Mouse (Mus musculus) adrenal gland, adult (tissue): ENCODE results near the gene Tardbp.

ENCODE experiments used
- DNase-seq, 2 experiments: peaks; one replicate each; pipeline ENCODE4 v3.0.0; 2022 to 2023; ENCODE audit warnings: low spot score in 1 of 2; ENCODE audit not compliant: inconsistent age in 2 of 2

Tardbp gene

DNA sequence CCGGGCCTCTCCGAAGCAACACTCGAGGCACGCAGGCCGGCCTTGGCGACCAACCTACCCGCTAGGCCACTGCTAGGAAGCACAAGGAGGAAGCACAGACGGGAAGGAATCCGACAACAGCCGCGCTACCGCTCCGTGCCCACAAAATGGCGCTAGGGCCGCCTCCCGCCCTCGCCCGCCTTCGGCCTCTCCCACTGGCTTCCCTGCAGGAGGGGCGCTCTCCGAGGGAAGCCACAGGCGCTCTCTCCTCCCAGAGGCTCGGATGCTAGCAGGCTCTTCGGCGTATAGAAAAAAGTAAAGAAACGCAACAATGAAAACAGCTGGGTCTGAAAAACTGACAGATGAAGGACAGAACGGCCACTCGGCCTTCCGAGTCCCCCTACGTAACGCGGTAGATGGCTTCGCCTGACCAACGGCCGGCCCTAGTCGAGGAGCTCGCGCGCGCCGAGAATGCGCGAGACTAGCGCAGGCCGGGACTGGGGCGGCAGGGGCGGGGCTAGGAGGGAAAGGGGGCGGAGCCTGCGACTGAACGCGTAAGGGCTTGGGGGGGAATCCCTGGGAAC, at the start of gene Tardbp:
Gene Tardbp (minus strand): TSS at position 397 of the 563 bp plus-strand sequence.
- peak; percentile 97 to 99 for DNase-seq

DNA sequence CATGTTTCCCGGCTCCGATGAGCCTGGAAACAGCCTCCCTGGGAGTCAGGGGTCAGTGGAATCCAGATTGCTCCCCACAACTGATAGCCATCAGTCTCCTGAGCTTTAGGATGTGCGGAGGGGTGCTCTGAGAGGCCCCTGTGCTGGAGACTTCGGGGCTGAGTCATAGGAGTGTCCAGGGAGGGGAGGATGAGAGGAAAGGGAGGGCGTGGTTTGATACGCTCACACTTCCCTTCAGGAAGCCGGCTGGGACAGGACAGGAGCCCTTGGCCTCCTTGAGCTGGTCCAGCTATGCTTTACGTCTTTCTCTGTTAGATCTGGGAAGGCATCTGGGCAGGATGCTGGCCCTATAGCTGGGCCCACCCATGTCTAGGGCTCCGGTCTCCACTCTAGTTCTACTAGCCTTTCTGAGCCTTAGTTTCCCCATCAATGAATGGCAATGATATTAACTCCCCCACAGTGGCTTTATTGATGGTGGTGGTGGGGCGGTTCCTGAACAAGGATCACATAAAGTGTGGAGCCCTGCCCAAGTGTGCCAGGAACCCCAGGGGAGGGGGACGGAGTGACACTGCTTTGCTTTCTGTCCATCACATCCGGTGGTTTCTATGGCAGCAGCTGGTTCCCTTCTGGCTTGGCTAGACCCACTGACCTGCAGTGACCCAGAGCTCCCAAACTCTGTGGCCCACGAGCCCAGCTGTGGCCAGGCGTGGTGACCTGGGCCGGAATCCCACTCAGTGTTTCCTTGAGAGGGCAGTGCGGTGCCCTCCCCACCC, 49.6 kb upstream of the Tardbp start:
- peak; percentile 41 to 72 for DNase-seq

DNA sequence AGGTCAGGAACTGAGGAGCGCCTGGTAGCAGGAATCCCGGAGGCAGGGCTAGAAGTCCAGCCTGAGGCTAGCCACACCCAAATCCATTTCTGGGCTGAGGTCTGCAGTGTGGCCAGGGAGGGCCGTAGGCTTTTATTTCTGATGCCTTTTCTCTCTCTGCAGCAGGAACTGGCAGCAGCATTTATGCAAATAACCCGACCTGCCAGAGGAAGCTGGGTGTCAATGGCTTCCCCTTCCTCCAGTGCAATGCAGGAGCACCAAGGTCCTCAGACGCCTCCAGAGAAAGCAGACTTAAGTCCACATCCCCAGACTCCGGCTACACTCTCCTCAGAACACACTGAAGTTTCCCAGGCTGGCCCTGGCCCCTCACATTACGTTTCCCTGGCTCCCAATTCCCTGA, 48.2 kb upstream of the Tardbp start:
- DNase-seq, result peak in 1 of 2 experiments; percentile 50

DNA sequence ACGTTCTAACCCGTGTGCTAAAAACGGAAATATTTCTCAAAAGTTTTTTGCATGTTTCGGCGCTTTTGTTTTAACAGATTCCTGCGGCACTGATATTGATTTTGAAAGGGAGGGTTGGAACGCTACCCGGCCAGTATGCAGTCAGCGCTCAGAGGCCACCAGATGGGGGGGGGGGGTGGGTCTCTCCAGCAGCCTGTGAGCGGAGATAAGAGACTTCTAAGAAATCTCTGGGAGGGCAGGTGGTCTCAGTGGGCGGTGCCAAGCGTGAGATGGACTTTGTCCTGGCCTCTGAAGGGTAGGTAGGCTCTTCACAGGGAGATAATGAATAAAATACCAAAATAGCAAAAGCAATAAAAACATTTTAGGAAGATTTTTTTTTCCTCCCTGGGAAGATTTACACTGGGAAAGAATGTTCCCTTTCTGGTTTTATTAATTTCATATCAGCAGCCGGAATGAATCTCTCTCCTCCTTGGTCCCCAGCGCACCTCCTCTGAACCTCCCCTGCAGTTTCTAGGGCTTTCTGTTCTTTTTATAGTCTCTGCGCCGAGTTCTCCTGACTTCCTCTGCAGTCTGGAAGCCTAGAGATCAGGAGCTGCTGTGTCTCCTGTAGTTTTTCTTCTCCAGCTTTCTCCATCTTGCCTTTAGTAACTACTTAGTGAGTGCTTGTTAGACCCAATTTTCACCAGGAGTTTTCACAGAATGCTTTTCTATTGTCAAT, 44.6 kb upstream of the Tardbp start:
- no peak for DNase-seq

DNA sequence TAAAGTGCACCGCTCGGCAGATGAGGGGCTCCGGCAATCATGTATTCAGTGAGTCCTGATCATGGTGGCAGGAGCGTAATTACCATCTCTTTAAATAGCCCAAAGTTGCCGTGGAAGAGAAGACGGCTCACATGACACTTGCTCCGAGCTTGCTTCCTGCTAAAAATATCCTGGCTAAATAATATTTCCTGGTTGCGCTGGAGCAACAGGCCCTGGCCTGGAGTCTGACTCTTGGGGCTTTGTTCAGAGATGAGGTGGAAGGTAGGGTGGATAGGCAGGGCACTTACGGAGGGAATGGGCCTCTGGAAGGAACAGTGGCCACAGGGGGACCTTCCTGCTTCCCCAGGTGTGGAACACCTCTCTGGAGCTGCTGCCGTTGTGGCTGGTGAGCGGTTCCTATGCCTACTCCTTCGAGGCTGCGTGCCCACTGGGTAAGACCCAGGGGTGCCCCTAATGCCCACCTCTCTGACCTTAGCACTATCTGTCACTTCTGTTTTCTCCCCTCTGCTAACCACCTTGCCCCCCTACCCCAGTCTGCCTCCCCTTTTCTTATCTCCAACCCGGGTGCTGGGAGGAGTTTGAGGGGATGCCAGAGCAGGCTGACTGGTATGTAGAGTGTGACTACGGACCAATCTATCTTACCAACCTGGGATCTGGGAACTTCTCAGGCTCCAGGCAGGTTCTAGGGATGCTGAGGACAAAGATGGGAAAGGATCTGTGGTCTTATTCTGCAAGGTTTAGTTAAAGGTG, 40.4 kb upstream of the Tardbp start:
- no peak for DNase-seq

DNA sequence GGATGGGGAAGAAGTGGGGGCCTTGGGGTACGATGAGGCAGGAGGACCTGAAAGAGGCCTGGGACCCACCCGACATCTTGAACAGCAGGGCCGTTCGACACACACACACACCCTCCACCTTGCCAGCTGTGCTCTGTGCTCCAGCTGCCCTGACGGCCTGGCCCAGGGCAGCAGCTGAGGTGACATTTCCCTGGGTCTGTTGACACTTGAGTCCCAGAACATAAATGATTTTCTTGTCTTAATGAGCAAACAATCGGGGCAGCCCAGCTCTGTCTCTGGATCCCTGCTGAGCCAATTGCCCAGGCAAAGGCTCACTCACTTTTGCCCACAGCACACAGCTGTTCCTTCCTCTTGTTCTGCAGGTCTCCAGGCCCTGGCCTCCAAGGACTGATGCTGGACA, 37.2 kb upstream of the Tardbp start:
- no peak for DNase-seq

DNA sequence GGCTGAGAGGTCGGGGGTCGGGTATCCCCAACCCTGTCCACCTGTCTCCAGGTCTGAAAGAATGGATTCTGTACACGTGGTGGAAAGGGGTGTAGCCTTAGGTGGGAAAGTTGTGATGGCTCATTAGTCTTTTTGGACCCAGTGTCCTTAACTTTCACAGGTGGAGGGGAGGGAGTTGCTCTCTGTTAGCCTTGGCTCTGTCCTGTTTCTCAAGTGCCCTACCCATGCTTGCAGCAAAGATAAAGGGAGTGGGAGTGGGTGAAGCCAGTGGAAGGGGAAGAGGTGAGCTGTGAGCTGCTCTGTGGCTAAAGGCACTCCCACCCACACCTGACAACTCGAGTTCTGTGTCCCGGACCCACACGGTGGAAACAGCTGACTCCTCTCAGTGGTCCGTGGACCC, 36.5 kb upstream of the Tardbp start:
- DNase-seq, result no peak

DNA sequence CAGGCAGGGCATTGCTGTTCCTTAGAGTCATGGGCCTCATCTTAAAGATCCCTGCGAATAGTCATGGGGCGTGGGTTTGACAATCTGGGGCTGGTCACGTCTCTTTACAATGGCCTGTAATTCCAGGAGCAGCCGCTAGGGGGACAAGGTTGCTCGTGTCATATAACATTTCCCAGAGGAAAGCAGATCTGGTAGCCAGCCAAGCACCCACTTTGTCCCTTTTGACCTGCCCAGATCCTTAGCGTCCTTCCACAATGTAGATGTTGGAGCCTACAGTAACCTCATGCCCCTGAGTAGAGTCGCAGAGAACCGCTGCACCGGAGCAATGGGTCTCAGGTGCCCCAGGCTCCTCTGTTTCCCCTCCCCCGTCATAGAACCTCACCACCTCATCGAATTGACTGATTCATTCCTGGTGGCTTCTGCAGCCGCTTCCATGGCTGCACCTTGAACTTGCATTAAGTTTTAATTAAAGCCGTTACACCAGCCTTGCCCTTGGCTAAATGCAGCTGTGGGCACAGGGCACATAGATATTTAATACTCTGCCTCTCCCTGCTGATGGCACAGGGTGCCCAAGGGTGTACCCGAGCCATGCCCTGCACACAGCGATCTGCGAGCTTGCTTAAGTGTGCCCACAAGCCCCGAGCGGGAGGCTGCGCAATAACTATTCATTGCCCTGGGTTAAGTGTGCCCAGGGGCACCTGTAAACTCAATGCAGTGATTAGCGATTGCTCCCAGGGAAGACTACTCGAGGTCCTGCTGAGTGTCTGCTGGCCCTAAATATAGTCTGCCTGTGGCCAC, 35.5 kb upstream of the Tardbp start:
- peak; percentile 69 to 94 for DNase-seq

DNA sequence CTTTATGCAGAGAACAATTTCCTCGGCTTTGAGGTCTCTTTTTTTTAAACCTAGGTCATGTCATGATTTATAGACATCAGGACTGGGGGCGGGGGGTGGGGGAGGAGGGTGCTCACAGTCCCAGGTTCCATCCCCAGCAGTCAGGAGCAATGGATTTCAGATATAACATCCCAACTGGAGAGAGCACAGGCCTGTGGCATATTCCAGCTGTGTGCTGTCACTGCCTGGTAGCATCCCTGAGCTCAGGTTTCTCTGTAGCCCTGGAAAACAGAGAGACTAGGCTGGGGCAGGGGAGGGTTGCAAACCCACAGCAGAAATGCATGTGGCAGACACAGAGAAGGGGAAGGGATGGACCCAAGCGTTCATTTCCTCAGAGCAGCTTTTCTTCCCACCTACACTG, 33.4 kb upstream of the Tardbp start:
- DNase-seq, result no peak

DNA sequence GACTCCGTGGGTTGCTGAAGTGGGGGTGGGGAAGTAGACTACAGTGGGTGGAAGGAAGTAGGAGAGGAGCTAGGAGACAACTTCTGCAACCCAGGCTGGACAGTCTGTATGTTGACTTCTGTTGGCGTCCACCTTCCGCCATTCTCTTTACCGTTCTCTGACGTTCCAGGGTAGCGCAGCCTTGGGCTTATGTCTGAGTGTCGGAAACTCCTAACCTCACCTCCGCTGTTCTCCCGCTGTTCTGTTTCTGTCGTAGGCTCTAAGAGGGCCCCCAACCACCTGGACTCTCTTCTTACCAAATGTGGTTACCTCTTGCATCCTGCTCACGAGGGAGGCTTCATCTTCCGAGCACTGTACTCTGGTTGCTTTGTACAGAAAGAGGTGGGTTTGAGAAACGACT, 31.0 kb upstream of the Tardbp start:
- no peak for DNase-seq

DNA sequence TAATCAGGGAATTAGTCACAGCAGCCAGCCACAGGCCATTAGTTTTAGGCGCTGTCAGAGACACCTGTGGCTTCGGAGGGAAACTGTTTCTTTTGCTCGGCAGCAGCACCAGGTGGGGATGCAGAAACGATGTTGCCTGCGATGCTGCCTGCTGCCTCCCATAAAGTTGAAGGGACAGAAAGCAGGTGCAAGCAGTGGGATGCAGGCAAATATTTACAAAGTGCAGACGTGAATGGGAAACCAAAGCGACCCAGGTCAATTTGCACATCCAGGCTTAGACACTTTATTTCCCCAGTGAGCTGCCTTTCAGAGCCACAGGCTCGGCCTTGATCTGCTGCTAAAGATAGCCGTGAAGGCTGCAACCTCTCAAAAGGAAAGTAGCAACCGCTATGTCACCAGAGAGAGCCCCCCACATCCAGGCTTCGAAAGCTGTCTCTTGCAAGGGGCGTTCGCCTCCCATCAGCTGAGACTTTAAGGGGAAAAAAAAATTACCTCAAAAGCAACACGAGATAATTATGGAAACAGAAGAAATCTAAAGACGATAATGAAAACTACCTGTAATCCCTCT, 30.0 kb upstream of the Tardbp start:
- peak in 1 of 2 experiments; percentile 68 for DNase-seq

DNA sequence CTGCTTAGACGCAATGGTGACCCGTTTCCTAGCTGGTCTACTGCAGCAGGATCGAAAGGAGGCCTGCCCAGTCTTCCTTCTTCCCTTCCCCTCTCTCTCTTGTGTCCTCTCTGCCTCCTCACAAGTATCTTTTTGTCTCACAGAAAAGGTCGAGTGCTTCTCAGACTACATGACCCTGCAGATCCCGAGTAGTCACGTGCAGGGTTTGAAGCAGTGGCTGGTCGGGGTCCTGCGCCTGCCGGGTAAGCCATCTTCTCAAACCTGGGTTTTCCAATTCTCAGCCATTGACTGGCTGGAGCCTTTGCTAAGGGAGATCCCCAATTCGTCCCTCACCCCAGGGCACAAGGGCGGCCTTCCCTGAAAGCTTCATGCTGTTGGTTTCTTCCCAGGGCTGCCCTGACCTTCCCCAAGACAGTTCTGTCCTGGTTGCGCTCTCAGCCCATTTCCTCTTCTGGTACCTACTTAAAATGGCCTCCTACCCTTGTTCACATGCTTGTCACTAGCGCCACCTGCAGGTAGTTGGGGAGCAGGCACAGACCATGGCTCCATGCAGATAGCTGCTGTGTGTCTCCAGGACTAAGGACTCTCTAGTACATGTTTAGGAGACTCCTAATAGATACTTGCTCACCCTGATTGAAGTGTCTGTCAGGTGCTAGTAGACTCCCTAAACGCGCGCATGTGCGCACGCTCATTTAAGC, 28.0 kb upstream of the Tardbp start:
- DNase-seq, result peak; percentile 45 to 80

DNA sequence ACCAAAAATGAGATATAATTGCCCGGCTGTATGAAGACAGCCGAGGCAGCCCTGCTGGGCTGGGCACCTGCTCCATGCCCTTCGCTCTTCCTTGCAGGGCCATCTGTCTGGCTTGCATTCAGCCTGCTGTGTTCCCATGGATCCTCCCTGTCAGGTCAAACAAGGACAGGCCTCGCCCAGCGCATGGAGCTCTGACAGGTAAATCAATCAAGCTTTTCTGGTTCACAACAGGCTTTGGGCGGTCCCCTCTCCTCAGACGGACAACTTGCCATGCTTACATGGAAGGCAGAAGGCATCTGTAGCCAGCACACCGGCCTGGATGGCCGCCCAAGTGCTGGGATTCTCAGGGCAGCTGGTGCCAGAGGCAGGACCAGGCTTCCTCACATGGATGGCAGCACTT, 24.2 kb upstream of the Tardbp start:
- peak; percentile 59 to 81 for DNase-seq

DNA sequence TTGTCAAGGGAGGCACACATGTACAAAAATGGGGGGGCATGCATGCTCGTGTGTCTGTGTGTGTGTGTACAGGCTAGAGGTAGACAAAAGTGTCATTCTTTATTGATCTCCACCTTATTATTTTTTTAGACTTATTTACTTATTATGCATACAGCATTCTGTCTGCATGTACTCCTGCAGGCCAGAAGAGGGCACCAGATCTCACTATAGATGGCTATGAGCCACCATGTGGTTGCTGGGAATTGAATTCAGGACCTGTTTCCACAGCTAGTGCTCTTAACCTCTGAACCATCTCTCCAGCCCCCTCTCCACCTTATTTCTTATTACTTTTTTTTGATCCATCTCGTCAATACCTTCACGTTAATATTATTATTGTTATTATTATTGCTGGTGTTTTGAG, 22.5 kb upstream of the Tardbp start:
- no peak for DNase-seq

DNA sequence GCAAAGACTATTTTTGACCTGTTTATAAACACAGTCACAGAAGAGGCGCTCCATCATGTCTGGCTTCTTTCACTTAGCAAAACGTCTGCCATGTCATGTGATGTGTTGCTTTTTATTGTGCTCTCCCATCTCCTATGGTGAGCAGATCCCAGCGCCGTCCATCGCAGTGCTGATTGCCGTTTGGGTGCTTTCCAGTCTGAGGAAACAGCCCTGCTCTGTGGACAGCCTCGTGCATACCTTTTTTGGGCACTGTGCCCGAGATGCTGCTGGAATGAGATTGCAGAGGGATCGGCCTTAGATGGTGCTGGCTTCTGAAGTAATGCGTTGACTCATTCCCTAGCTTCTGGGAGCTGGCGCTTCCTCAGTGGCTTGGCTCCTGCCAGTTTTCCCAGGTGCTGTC, 19.8 kb upstream of the Tardbp start:
- DNase-seq, result peak; percentile 37 to 80

DNA sequence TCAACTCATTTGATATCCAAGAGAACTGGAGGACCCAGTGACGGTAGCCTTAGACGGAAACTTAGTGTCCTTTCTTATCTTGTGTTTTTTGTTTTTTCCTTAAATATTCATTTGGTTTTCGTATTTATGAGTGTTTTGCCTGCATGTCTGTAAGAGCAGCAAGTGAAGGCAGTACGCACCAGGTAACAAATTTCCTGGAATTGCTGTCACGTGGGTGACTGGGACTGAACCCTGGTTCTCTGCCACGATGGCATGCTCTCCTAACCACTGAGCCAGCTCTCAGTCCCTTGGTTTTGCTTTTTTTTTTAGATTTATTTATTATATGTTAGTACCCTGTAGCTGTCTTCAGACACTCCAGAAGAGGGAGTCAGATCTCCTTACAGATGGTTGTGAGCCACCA, 18.1 kb upstream of the Tardbp start:
- no peak for DNase-seq

DNA sequence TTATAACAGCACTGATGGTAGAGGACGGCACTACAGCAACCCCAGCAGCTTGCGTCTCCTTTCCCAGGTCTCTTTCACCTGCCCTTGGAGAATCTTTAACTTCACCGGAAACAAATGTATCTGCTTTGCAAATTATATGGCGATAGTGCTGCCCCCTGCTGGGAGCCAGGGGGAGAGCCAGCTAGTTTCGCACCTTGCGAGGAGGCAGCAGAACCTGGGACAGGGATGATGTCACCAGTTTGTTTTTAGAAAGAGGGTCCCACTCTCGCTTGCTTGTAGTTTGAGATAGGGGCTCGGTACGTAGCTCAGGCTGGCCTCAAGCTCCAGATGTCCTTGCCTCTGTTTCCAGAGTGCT, 17.3 kb upstream of the Tardbp start:
- DNase-seq, result peak; percentile 50 to 83

DNA sequence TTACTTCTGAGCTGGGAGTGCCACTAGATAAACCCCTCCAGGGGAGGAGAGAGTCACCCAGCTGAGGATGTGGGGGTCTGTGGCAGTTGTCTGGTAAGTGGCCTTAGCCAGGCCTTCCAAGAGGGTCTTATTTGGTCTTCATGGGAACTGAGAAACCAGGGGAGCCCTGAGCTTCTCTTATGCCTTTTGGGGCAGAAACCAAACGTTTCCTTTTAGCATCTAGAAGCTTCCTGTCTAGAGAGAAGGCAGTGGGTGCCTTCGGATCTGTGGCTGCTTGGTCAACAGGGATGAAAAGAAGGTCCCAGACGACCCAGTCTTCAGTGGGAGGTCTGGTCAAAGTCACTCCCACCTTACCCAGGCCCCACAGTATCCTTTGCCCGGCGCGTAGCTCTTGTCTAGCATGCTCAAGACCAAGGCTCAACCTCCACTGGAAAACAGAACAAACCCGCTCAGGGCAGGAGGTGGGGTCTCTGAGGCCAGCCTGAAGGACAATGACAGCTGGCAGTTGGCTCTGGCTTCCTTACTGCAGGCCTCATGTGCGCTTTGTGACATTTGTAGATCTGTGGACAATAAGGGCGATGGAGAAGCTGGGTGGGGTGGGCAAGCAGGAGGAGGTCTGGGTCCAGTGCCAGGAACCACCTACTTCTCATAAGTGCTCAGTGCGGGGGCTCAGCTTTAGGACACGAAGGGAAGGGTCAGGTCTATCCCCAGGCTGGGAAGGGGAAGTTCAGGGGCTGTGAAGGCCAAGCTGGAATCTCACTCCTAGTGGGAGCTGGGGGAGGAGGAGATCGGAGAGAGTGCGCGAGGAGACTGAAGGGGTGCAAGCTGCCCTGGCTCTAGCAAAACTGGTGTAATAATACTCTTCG, 16.7 kb upstream of the Tardbp start, which contains the start of gene Gm572:
Gene Gm572 (plus strand): TSS at position 27 of the 866 bp plus-strand sequence.
- DNase-seq, result no peak

DNA sequence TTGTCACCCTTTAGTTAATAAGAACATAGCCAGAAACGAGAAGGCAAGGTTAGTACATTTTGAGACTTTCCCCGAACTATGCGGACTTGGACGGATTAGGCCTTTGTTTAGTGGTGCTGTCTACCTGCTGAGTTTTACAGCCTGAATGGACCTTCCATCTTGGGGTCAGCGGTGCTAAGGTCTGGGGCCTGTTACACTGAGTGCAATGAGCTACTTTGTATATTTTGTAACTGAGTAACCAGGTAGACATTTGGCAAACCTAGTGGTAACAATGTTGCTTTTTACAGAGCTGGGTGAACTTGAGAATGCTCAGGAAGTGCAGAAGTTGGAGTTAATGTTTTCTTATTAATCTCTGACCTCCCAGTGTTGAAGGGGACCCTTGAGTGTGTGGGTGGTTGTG, 14.3 kb upstream of the Tardbp start:
- no peak for DNase-seq
